Mouse (Mus musculus): ENCODE data around the gene Dmbx1.

DNA sequence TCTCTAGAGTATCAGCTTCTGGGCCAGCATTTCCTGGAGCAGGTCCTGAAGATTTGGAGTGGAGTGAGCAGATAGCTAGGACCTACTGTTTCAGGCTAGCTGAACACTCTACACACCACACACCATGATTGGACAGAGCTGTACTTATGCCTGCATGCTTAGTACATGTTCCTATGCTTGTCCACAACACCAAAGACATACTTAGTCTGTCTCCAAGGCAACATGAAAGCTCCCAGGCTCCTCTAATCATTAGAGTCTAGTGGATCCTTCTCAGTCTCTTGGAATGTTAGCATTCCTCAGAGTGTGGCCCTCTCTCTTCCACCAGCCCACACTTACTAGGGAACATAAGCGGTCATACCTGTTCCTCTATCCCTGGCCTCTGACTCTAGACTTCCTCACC, 47.7 kb upstream of the Dmbx1 start:
- TF ChIP-seq CTCF (IDR thresholded peaks at IDR 0.05; ENCODE audit: control insufficient read depth, insufficient read depth, low read length) (no peak), POLR2A (IDR thresholded peaks at IDR 0.05; ENCODE audit: borderline replicate concordance, control insufficient read depth, low read depth, low read length) (no peak)

Measured in bone marrow, adult 2 months (tissue).